Mouse (Mus musculus): ENCODE results near the gene Btc. TPM values are rescaled to one million over a fixed set of nuclear protein-coding genes. Genes with fewer than 3 reads are reported as not detected.

The Btc gene
- polyA plus RNA-seq, 1 experiment from 2014 or later, result 0.19 TPM

DNA sequence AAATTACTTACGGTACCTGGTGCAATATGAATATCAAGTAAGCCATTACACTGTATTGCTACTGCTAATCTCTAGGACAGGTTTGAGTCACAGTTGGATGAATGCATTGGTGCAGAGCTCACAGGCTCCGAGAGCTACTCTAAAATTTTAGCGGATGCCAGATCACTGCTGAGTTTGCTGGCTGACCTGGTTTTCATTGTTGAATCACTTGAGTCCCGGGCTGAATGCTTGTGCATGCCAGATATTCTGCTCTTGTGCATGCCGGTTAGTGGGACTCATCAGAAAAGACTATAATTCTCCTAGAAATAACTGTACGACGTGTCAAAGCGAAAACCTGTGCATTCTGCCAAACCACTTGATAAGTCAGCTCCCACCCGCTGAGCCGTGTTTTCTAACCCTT is 35.9 kb downstream of the Btc start:
- no peak overlapping the region for H3K27ac ChIP-seq

DNA sequence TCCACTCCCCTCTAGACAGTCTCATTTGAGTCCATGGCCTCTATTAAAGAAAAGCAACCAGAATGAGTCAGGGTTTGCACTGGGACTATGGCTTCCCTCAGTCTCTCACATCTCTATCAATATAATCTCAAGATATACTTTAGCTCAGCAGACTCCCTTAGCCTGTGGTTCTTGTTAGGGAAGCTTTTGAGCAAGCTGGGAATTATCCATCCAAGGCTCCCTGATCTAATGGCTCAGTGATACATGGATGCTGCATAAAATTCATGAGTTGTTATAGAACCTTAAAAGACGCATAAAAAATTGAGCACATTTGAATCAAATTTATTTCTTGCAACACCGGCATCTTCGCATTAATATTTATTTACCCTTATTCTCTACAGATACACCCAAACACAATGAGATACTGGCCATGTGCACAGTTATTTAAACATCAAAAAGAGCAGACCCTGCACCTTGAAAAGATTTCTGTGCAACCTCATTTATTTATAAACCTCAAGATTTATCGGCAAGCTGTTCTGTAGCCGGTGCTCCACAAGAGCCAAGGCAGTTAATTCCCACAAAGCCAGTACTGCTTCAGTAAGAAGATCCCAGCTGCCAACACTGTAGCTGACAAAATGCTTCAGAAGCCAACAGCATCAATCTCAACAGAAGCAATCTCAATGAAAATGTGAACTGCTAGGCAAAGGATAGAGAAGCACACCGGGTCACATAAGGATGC is 39.4 kb downstream of the Btc start:
- 90% methylated on average over 6 of the region's 6 CpGs for WGBS
- no peaks in the 10 kb centered on the region for H3K9me3 ChIP-seq
- H3K36me3 ChIP-seq, result no peaks in the 10 kb centered on the region
- H3K4me1 ChIP-seq, result no peaks in the 10 kb centered on the region
- no peak overlapping the region for H3K9ac ChIP-seq
- H3K27me3 ChIP-seq (replicated peaks), result no peaks in the 10 kb centered on the region
- H3K4me3 ChIP-seq, result no peak overlapping the region
- H3K27ac ChIP-seq, result no peak overlapping the region
- no peak for ATAC-seq (ENCODE audit: low FRiP score, low read depth)
- H3K4me2 ChIP-seq (replicated peaks), result no peak overlapping the region

More for the DNA sequence above, 35.9 kb downstream of the Btc start:
- Histone ChIP-seq H3K9ac (no peak overlapping the region), H3K36me3 (no peaks in the 10 kb centered on the region), H3K27me3 (replicated peaks) (no peaks in the 10 kb centered on the region), H3K9me3 (no peaks in the 10 kb centered on the region), H3K4me2 (replicated peaks) (no peak overlapping the region), H3K4me3 (no peak overlapping the region), H3K4me1 (no peaks in the 10 kb centered on the region)
- 88% methylated on average over 10 of the region's 10 CpGs for WGBS
- ATAC-seq (ENCODE audit: low FRiP score, low read depth), result no peak

DNA sequence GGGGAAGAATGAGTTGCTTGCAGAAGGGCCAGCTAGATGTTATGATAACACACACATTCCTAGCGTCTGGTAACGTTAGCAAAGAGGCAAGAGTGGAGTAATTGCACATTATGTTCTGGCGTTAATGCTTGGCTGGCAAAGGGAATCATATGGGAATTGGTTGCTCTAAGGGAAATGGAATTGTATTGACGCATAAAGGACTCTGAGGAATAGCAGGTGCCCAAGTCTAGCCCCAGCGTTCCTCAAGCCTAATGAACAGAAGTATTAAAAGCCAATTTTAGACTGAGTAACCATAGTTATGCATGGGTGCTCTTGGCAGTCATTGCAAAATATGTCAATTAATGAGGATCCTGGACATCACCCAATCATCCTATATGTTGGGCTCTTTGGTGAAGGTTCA is 50.1 kb downstream of the Btc start:
- Histone ChIP-seq H3K27ac (no peak overlapping the region), H3K36me3 (no peaks in the 10 kb centered on the region), H3K27me3 (replicated peaks) (no peaks in the 10 kb centered on the region), H3K4me2 (replicated peaks) (no peak overlapping the region), H3K4me3 (no peak overlapping the region), H3K9me3 (no peaks in the 10 kb centered on the region), H3K9ac (no peak overlapping the region), H3K4me1 (no peaks in the 10 kb centered on the region)
- WGBS, result 74% methylated on average over 5 of the region's 5 CpGs
- no peak for ATAC-seq (ENCODE audit: low FRiP score, low read depth)

DNA sequence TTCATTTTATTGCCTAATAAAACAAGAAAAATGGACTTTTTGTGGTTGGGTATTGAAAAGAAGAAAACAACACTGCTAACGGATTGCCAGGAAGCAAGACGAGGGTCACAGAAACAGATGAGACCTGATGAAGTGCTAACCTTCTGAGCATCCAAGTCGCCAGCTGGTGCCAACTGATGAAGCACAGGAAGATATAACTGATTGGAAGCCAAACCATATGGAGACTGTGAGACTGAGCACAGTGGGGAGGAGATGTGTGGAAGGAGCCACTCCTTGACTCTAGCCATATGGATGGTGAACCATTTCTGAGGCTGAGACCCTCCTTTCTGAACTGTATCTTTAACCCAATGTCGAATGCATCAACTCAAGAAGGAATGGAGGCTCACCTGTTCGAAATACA is 57.1 kb downstream of the Btc start:
- Histone ChIP-seq H3K27me3 (replicated peaks) (no peaks in the 10 kb centered on the region), H3K9me3 (no peaks in the 10 kb centered on the region)
- WGBS, result 73% methylated on average over 5 of the region's 5 CpGs

DNA sequence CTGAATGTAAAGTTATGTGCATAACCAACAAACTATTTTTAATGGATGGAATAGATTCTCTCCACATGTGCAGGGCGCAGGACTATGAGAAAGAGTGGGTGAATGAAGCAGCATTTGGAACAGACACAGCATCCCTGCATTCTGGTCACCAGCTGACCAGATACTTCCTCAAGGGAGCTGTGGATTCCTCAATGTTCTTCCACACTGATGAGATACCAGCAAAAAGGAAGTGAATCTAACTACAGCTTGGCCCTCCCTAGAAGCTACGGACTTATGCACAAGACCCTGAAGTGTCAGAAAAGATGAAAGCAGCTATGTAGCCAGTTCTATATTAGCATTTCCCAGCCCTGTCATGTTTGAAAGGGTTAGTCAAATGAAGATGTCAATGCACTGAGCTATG is 57.7 kb downstream of the Btc start:
- H3K9ac ChIP-seq, result no peak overlapping the region
- ATAC-seq (ENCODE audit: low FRiP score, low read depth), result no peak
- no peak overlapping the region for H3K27ac ChIP-seq
- H3K4me2 ChIP-seq (replicated peaks), result no peak overlapping the region
- H3K4me3 ChIP-seq, result no peak overlapping the region
- H3K36me3 ChIP-seq, result no peaks in the 10 kb centered on the region
- no peaks in the 10 kb centered on the region for H3K27me3 ChIP-seq (replicated peaks)
- H3K4me1 ChIP-seq, result no peaks in the 10 kb centered on the region
- WGBS, result 94% methylated on average over 2 of the region's 2 CpGs
- no peaks in the 10 kb centered on the region for H3K9me3 ChIP-seq

More for the DNA sequence above, 57.1 kb downstream of the Btc start:
- Histone ChIP-seq H3K4me1 (no peaks in the 10 kb centered on the region), H3K4me2 (replicated peaks) (no peak overlapping the region), H3K4me3 (no peak overlapping the region), H3K9ac (no peak overlapping the region), H3K27ac (no peak overlapping the region), H3K36me3 (no peaks in the 10 kb centered on the region)
- ATAC-seq (ENCODE audit: low FRiP score, low read depth), result no peak

DNA sequence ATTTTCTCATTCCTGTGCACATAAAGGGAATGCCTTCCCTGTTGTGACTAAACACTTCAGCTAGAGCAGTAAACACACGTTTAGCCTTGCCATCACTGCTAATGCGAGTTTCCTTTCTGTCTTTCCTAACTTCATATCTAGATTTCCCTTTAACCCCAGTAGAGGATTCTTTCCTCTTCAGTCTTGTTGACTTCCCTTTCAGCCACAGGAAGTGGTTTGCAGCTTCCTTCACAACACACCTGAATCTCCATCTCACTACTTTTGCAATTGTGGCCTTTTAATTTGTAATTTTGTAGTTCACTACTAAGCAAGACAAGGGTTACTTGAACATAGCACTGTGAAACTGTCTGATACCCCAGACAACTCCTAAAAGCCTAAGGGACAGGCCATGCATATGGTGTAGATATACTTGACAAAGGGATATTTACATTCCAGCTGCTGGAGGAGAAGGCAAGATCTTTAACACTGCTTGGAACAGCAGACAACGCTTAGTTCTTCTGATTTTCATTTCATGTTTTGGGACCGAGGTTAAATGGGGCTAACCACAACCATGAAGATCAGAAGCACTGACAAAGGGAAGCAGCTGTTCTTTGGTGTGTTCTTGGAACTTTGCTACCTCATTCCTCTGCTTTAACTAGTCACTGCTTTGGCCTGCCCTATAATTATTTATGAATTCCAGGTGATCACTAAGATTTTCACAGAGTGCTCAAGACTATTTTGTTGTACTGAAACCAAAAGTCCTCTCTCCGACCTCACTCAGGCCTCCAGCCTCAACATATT is 60.6 kb downstream of the Btc start:
- no peak for ATAC-seq (ENCODE audit: low FRiP score, low read depth)
- Histone ChIP-seq H3K9me3 (no peaks in the 10 kb centered on the region), H3K36me3 (no peaks in the 10 kb centered on the region), H3K9ac (no peak overlapping the region), H3K27ac (no peak overlapping the region), H3K27me3 (replicated peaks) (no peaks in the 10 kb centered on the region), H3K4me1 (no peaks in the 10 kb centered on the region), H3K4me2 (replicated peaks) (no peak overlapping the region), H3K4me3 (no peak overlapping the region)
- WGBS, result 86% methylated on average over 5 of the region's 5 CpGs

DNA sequence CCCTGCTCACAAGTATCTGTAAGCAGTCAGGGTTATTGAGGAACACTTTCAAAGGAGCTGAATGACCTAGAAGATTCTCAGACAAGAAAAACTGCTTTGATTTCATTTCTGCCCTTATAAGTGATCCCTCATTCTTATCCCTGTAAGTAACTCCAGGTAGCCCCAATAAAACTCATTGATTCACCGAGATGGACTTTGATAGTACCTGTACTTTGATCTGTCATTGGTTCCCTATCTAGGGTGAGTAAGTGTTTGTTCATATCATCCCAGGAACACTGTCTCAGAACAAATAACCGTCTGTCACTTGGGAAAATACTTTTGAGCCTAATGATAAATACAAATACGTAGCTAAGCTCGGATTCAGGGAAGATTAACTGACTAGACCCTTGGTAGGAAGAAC is 68.6 kb downstream of the Btc start:
- Histone ChIP-seq H3K9ac (no peak overlapping the region), H3K4me2 (replicated peaks) (no peak overlapping the region), H3K9me3 (no peaks in the 10 kb centered on the region), H3K4me1 (no peaks in the 10 kb centered on the region), H3K4me3 (no peak overlapping the region), H3K27ac (no peak overlapping the region), H3K27me3 (replicated peaks) (no peaks in the 10 kb centered on the region), H3K36me3 (no peaks in the 10 kb centered on the region)
- 87% methylated on average over 4 of the region's 4 CpGs for WGBS
- no peak for ATAC-seq (ENCODE audit: low FRiP score, low read depth)

DNA sequence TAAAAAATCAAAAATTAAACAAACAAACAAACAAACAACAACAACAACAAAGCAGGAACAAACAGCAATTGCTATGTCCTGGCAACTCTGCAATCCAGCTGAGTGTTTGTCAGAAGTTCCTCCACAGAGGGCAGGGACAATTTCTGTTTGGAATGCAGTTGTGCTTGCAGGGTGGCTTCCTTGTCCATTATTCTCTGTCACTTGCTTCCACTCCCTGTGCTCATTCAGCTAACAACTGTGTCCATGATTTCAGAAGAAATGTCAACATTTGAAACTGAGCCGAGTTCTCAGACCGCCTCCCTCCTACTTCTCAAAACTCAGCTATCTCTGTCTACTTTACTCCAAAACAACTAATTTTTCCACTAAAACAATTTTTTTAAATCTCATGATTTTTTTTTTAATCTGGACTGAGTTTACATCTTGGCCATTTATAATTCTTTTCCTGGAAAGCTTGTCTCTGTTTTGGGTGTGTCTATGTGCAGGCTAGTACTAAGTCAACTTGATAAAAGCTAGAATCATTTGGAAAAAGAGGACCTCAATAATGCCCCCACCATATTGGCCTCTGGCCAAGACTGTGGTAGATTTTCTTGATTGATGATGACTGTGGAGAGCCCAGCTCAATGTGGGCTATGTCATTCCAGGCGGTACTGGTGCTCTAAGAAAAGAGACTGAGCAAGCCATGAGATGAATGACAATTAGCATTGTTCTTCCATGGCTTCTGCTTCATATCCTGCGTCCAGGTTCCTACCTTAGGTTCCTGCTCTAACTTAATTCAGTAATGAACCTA is 70.5 kb downstream of the Btc start:
- WGBS, result 70% methylated on average over 4 of the region's 4 CpGs
- no peak for ATAC-seq (ENCODE audit: low FRiP score, low read depth)
- Histone ChIP-seq H3K36me3 (no peaks in the 10 kb centered on the region), H3K27me3 (replicated peaks) (no peaks in the 10 kb centered on the region), H3K9ac (no peak overlapping the region), H3K9me3 (0 out of 2 replicates have a peak, but pooled peaks cover 3% of the 10 kb centered on the region), H3K4me1 (no peaks in the 10 kb centered on the region), H3K27ac (no peak overlapping the region), H3K4me2 (replicated peaks) (no peak overlapping the region), H3K4me3 (no peak overlapping the region)

DNA sequence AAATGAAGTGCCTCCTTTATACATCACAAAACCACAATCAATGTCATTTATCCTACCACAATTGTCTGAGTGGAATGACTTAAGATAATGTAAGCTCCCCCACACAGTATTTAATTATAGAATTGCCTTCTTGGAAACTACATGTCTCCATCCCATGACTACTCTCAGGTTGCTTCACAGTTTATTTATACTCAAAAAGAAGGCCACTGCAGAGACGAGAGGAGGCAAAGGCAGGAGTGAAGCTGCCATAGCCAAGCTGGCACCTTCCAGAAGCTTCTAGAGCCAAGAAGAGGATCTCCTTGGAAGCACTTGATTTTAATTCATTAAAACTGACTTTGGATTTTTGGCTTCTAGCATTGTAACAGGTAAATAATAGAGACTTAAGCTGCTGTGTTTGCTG is 81.0 kb downstream of the Btc start:
- H3K27me3 ChIP-seq (replicated peaks), result no peaks in the 10 kb centered on the region
- H3K9ac ChIP-seq, result no peak overlapping the region
- H3K9me3 ChIP-seq, result no peaks in the 10 kb centered on the region
- 78% methylated on average over 1 of the region's 1 CpGs for WGBS
- no peaks in the 10 kb centered on the region for H3K4me1 ChIP-seq
- H3K27ac ChIP-seq, result no peak overlapping the region
- no peaks in the 10 kb centered on the region for H3K36me3 ChIP-seq
- H3K4me3 ChIP-seq, result no peak overlapping the region
- ATAC-seq (ENCODE audit: low FRiP score, low read depth), result no peak
- H3K4me2 ChIP-seq (replicated peaks), result no peak overlapping the region

DNA sequence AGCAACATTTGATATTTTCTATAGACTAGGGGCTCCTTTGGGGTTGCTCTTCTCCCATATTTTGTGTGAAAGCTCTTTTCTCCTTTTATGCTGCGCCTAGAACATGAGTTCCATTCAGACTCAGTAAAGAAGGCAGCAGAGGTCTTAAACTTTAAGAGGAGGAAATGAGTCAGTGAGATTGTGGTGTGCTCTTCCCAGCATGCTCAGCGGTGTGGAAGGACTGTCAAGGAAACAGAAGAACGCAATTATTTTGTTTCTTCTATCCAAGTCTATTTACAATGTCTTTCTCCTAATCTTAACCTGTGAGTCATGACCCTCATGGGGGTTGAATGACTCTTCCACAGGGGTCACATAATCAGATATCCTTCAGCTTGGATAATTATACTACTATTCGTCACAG is 82.4 kb downstream of the Btc start:
- H3K9me3 ChIP-seq, result no peaks in the 10 kb centered on the region
- WGBS, result 86% methylated on average over 4 of the region's 4 CpGs
- ATAC-seq (ENCODE audit: low FRiP score, low read depth), result no peak
- no peaks in the 10 kb centered on the region for H3K36me3 ChIP-seq
- no peak overlapping the region for H3K4me2 ChIP-seq (replicated peaks)
- no peaks in the 10 kb centered on the region for H3K27me3 ChIP-seq (replicated peaks)
- H3K9ac ChIP-seq, result no peak overlapping the region
- H3K27ac ChIP-seq, result no peak overlapping the region
- no peaks in the 10 kb centered on the region for H3K4me1 ChIP-seq
- no peak overlapping the region for H3K4me3 ChIP-seq

DNA sequence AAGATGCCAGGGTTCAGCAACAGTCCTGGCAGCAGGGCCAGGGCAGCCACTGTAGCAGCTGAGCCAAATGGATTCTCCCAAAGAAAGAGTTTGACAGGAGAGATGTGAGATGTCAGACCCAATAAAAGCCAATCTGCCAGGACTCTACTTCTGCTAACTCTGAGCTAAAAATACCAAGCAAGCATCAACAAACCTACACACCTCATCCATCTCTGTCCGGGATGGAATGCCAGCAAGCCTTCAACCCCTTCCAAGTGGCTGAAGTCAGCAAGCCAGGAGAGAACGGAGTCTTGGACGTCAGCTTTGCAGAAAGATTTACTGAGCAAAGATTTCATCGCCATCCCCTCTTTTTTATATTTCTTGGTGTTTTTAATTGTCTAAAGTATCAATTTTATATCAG is 88.8 kb downstream of the Btc start:
- WGBS, result 85% methylated on average over 4 of the region's 4 CpGs
- Histone ChIP-seq H3K27me3 (replicated peaks) (no peaks in the 10 kb centered on the region), H3K27ac (no peak overlapping the region), H3K9ac (no peak overlapping the region), H3K9me3 (no peaks in the 10 kb centered on the region), H3K4me3 (no peak overlapping the region), H3K4me1 (no peaks in the 10 kb centered on the region), H3K4me2 (replicated peaks) (no peak overlapping the region), H3K36me3 (no peaks in the 10 kb centered on the region)
- ATAC-seq (ENCODE audit: low FRiP score, low read depth), result no peak

DNA sequence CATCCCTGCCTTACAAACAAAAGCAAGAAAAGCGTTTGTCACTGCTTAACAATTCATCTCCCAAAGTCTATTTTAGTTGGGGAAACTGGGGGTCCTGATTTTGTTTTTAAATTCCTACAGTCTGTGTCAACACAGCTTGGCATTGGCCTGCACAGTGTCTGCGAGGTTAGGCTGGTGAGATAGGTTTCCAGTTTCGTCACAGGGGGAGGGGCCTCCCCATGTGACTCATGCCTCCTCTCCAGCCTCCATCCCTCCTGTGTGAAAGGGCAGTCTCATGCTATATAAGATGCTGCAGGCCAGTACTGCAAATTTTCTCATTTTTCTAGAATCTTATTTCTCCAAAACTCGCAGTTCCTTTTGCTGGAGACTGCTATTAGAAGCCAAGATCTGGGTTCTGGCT is 91.0 kb downstream of the Btc start:
- H3K27me3 ChIP-seq (replicated peaks), result no peaks in the 10 kb centered on the region
- H3K9me3 ChIP-seq, result no peaks in the 10 kb centered on the region
- H3K9ac ChIP-seq, result no peak overlapping the region
- WGBS, result 48% methylated on average over 4 of the region's 4 CpGs
- H3K4me1 ChIP-seq, result no peaks in the 10 kb centered on the region
- ATAC-seq (ENCODE audit: low FRiP score, low read depth), result no peak
- H3K4me2 ChIP-seq (replicated peaks), result no peak overlapping the region
- no peaks in the 10 kb centered on the region for H3K36me3 ChIP-seq
- H3K4me3 ChIP-seq, result no peak overlapping the region
- no peak overlapping the region for H3K27ac ChIP-seq

All from neural tube, embryonic 12.5 days (tissue).